Mouse (Mus musculus): ENCODE results near the gene Gm21762. TPM values are rescaled to one million over a fixed set of nuclear protein-coding genes. Genes with fewer than 3 reads are reported as not detected.

The Gm21762 gene
- polyA plus RNA-seq (2017; shearing (Covaris generic)): not detected

DNA sequence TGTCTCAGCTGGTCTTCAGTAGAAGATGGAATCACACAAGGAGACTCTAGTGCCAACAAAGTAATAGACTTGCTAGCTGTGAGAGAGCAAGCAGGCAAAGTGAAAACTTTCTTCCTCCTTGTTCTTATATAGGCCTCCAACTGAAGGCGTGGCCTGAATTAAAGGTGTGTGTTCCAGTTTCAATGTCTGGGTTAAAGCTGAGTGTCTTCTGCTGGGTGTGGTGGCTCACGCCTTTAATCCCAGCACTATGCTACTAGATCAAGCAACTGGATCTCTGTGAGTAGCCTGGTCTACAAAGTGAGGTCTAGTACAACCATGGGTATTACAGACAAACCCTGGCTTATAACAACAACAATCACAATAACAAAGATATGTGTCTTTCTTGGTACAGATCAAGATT lies at the start of gene Gm21762:
TSS of gene Gm21762 (minus strand) at position 101 of the 400 bp plus-strand sequence.

DNA sequence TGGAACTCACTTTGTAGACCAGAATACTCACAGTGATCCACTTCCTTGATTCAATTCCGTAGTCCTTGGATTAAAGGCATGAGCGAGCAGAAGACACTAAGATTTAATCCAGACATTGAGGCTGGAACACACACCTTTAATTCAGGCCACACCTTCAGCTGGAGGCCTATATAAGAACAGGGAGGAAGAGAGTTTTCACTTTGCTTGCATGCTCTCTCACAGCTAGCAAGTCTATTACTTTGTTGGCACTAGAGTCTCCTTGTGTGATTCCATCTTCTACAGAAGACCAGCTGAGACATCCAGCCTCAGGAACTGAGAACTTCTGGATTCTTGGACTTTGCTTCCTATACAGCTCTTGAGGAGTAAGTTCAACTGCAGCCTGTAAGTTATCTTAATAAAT lies 47.1 kb upstream of the Gm21762 start, which contains the start of gene AF067061:
TSS of gene AF067061 (plus strand) at position 245 of the 400 bp plus-strand sequence.

DNA sequence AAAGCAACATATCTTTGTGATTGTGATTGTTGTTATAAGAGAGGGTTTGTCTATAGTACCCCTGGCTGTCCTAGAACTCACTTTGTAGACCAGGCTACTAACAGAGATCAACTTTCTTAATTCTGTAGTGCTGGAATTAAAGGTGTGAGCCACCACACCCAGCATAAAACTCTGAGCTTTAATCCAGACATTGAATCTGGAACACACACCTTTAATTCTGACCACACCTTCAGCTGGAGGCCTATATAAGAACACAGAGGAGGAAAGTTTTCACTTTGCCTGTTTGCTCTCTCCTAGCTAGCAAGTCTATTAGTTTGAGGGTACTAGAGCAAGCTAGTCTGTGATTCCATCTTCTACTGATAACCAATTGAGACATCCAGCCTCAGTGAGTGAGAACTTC lies 23.1 kb upstream of the Gm21762 start, which contains the start of gene Gm21731:
TSS of gene Gm21731 (plus strand) at position 301 of the 400 bp plus-strand sequence.

DNA sequence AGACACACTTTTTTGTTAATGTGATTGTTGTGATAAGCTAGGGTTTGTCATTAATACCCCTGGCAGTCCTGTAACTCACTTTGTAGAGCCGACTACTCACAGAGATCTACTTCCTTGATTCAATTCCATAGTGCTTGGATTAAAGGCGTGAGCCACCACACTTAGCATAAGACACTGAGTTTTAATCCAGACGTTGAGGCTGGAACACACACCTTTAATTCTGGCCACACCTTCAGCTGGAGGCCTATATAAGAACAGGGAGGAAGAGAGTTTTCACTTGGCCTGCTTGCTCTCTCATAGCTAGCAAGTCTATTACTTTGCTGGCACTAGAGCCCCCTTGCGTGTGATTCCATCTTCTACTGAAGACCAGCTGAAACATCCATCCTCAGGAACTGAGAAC lies 43.6 kb downstream of the Gm21762 start, which contains the start of gene Gm21818:
TSS of gene Gm21818 (plus strand) at position 301 of the 400 bp plus-strand sequence.

Other genes with a start within 250 kb of the Gm21762 start
- not detected for gene Gm36079, start 188.9 kb downstream of the Gm21762 start, polyA plus RNA-seq (2017; shearing (Covaris generic))
- gene Gm21188, start 163.8 kb downstream of the Gm21762 start, polyA plus RNA-seq (2017; shearing (Covaris generic)): 0.36 TPM
- gene Gm20767, start 75.7 kb downstream of the Gm21762 start, polyA plus RNA-seq (2017; shearing (Covaris generic)): not detected
- not detected for gene Gm21818, start 43.5 kb downstream of the Gm21762 start, polyA plus RNA-seq (2017; shearing (Covaris generic))
- gene Gm21731, start 23.2 kb upstream of the Gm21762 start, polyA plus RNA-seq (2017; shearing (Covaris generic)): not detected
- gene AF067061, start 47.2 kb upstream of the Gm21762 start, polyA plus RNA-seq (2017; shearing (Covaris generic)): not detected
- 8.3 TPM for gene BC147527, start 84.4 kb upstream of the Gm21762 start, polyA plus RNA-seq (2017; shearing (Covaris generic))
- not detected for gene Tcstv3, start 100.9 kb upstream of the Gm21762 start, polyA plus RNA-seq (2017; shearing (Covaris generic))

All from effector memory CD4-positive, alpha-beta T cell, adult 5 months (primary cell).